ENCODE assay signal across 24 mouse cellular contexts in the genomic region with DNA sequence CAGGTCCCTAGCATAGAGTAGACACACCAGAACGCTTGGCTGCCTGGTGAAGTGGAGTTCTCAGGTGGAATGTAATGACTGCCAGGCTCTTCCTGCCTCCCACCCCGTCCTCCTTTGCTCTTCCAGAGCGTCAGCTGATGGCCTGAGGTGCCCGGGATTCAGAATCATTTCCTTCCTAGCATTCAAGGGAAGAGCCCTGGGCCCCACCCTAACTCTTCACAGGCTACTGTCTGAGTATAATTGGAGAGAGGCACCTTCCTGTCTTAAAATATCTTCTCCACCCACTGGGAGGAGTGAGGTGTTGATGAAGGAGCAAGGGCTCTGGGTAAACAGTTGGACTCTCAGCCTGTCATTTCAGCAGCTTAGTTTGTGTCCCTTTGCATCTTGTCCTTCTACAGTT. TPM values are rescaled to one million over a fixed set of nuclear protein-coding genes. Genes with fewer than 3 reads are reported as not detected.
DNase-seq lines count a peak whose midpoint lies in the region; TF ChIP-seq lines count a peak whose summit lies in the region.
"Had no signal": no experiment of that assay in that cellular context is flagged by ENCODE, and none has a peak within 500 bp of the region (broad histone marks: within the 10 kb centered on the region; RNA-seq: fewer than 3 reads in every experiment).

No protein-coding gene starts in this region.

- TF ChIP-seq CTCF in heart, adult 2 months (IDR thresholded peaks at IDR 0.05): no peak
- TF ChIP-seq CTCF in lung, adult 2 months (IDR thresholded peaks at IDR 0.05; ENCODE audit: insufficient read depth, low read length): no peak

- no peaks in the 10 kb centered on the region for H3K27me3 ChIP-seq in heart, adult 2 months (ENCODE audit: control insufficient read depth, insufficient read depth, low read length)
- H3K27me3 ChIP-seq: CH12.LX; forebrain, embryonic 15.5 days; heart, embryonic 13.5 days; midbrain, embryonic 12.5 days; neural tube, embryonic 12.5 days had no signal

- intact Hi-C loops in heart, adult 2 months (cut with DNase I): loop anchor here (5.0 kb wide), 2 partner anchors 51 to 99 kb away; partner anchors contain the start of genes A730015C16Rik and Kti12
- intact Hi-C loops in heart, postnatal 36 days (cut with DNase I): no loop called here

- H3K9ac ChIP-seq in heart, adult 2 months (ENCODE audit: low read depth, low read length): no peak overlapping the region
- H3K9ac ChIP-seq: forebrain, embryonic 15.5 days; heart, embryonic 13.5 days; hindbrain, embryonic 14.5 days; liver, embryonic 14.5 days; midbrain, embryonic 12.5 days; neural tube, embryonic 12.5 days had no signal

- no peak overlapping the region for H3K4me3 ChIP-seq in heart, adult 2 months
- no peak overlapping the region for H3K4me3 ChIP-seq in lung, adult 2 months (replicated peaks; ENCODE audit: extremely low read depth, low read depth, low read length)
- H3K4me3 ChIP-seq in brown adipose tissue, adult 24 weeks (ENCODE audit: insufficient read depth, low read depth, low read length): no peak overlapping the region
- H3K4me3 ChIP-seq: forebrain, embryonic 15.5 days; heart, embryonic 13.5 days; layer of hippocampus, adult 2 months; midbrain, embryonic 12.5 days; neural tube, embryonic 12.5 days had no signal

- TF ChIP-seq POLR2A in heart, adult 2 months (IDR thresholded peaks at IDR 0.05; ENCODE audit: insufficient read depth, low read depth, low read length): 0 out of 2 replicates have a peak, but pooled peaks have one; percentile 25
- no peak for TF ChIP-seq POLR2A in lung, adult 2 months (IDR thresholded peaks at IDR 0.05; ENCODE audit: borderline replicate concordance, extremely low read depth, low read depth, low read length)

- TF ChIP-seq EP300 in heart, adult 2 months (IDR thresholded peaks at IDR 0.05; ENCODE audit: insufficient read depth, low read depth, low read length): 0 out of 2 replicates have a peak, but pooled peaks have one; percentile 16

- peak overlapping the region; percentile 36 for H3K27ac ChIP-seq in heart, adult 2 months
- H3K27ac ChIP-seq in brown adipose tissue, adult 24 weeks (replicated peaks; ENCODE audit: low read depth, low read length): peak overlapping the region; percentile 52
- H3K27ac ChIP-seq: forebrain, embryonic 15.5 days; heart, embryonic 13.5 days; hindbrain, embryonic 14.5 days; layer of hippocampus, adult 2 months; liver, embryonic 14.5 days; macrophage; midbrain, embryonic 12.5 days; neural tube, embryonic 12.5 days had no signal

- peaks cover 7% of the 10 kb centered on the region for H3K36me3 ChIP-seq in heart, adult 2 months (ENCODE audit: control insufficient read depth, insufficient read depth, low read length)
- H3K36me3 ChIP-seq: forebrain, embryonic 15.5 days; heart, embryonic 13.5 days; midbrain, embryonic 12.5 days; neural tube, embryonic 12.5 days had no signal

- DNase-seq in heart, adult 2 months: peak in 1 of 2 experiments; percentile 21
- no peak for DNase-seq in heart, postnatal 36 days
- peak; percentile 28 for DNase-seq in lung, postnatal 10 days
- DNase-seq in lung, adult 2 months: no peak
- no peak for DNase-seq in frontal cortex, postnatal 25 days (ENCODE audit: low spot score in 2 of 2)
- DNase-seq in left cerebral cortex, adult 11 months (ENCODE audit: low spot score): no peak
- DNase-seq: adrenal gland, adult 8-10 months; cerebellum, adult 11 months; cerebellum, postnatal 10 days; layer of hippocampus, postnatal 36 days; spleen, adult 18-20 months; thymus, postnatal 36 days had no signal

- WGBS in heart, adult 2 months: 29% methylated on average over 4 of the region's 4 CpGs
- 30% methylated on average over 4 of the region's 4 CpGs for WGBS in lung, adult 2 months

- no peaks in the 10 kb centered on the region for H3K79me2 ChIP-seq in heart, adult 2 months (replicated peaks; ENCODE audit: control insufficient read depth, insufficient read depth, low read length)

- H3K4me1 ChIP-seq in heart, adult 2 months (ENCODE audit: control insufficient read depth, insufficient read depth, low read length): peaks cover 6% of the 10 kb centered on the region
- peaks cover 7% of the 10 kb centered on the region for H3K4me1 ChIP-seq in lung, adult 2 months (ENCODE audit: control insufficient read depth, insufficient read depth, low read length)
- peaks cover 2% of the 10 kb centered on the region; the same call in 1 of the 2 replicates for H3K4me1 ChIP-seq in brown adipose tissue, adult 24 weeks (ENCODE audit: control insufficient read depth, insufficient read depth, insufficient read length, low read length)
- H3K4me1 ChIP-seq: forebrain, embryonic 15.5 days; midbrain, embryonic 12.5 days; neural tube, embryonic 12.5 days had no signal

RNA-seq across cellular contexts. Expression of gene Zfyve9, which starts 16.1 kb away (rescaled TPM):
- total RNA-seq in heart, adult 2 months (2021): 10 to 100 TPM; 25.2 to 29.9 TPM
- polyA plus RNA-seq in heart, adult 2 months (2012; rRNA removed): 5.1 and 8.4 TPM in 2 replicates
- 10 to 100 TPM; 27.4 to 28.0 TPM for total RNA-seq in heart, postnatal 36 days (2021)
- polyA plus RNA-seq in lung, adult 2 months (2012; rRNA removed): 4.8 and 7.0 TPM in 2 replicates
- 10.3 and 12.4 TPM in 2 replicates for polyA plus RNA-seq in brown adipose tissue, adult 24 weeks (2012; ENCODE audit: insufficient read depth, insufficient read length, missing spikeins)

RNA-seq across cellular contexts. Expression of gene Btf3l4, which starts 36.7 kb away (rescaled TPM):
- total RNA-seq in heart, adult 2 months (2021): 10 to 100 TPM; 70.1 to 78.1 TPM
- 18.5 and 33.8 TPM in 2 replicates for polyA plus RNA-seq in heart, adult 2 months (2012; rRNA removed)
- 10 to 100 TPM; 81.3 to 87.0 TPM for total RNA-seq in heart, postnatal 36 days (2021)
- 10.1 and 12.8 TPM in 2 replicates for polyA plus RNA-seq in lung, adult 2 months (2012; rRNA removed)
- polyA plus RNA-seq in brown adipose tissue, adult 24 weeks (2012; ENCODE audit: insufficient read depth, insufficient read length, missing spikeins): 142 and 218 TPM in 2 replicates

RNA-seq across cellular contexts. Expression of gene Txndc12, which starts 37.7 kb away (rescaled TPM):
- total RNA-seq in heart, adult 2 months (2021): 10 to 100 TPM; 29.2 to 30.0 TPM
- 15.7 and 23.4 TPM in 2 replicates for polyA plus RNA-seq in heart, adult 2 months (2012; rRNA removed)
- total RNA-seq in heart, postnatal 36 days (2021): 10 to 100 TPM; 30.0 to 32.4 TPM
- polyA plus RNA-seq in lung, adult 2 months (2012; rRNA removed): 15.0 and 22.2 TPM in 2 replicates
- polyA plus RNA-seq in brown adipose tissue, adult 24 weeks (2012; ENCODE audit: insufficient read depth, insufficient read length, missing spikeins): 55.8 and 58.7 TPM in 2 replicates

RNA-seq across cellular contexts. Expression of gene Kti12, which starts 50.9 kb away (rescaled TPM):
- 10 to 100 TPM; 20.3 to 23.3 TPM for total RNA-seq in heart, adult 2 months (2021)
- 22.9 and 29.7 TPM in 2 replicates for polyA plus RNA-seq in heart, adult 2 months (2012; rRNA removed)
- 10 to 100 TPM; 20.5 to 20.6 TPM for total RNA-seq in heart, postnatal 36 days (2021)
- polyA plus RNA-seq in lung, adult 2 months (2012; rRNA removed): 26.0 and 35.2 TPM in 2 replicates
- 15.4 and 16.7 TPM in 2 replicates for polyA plus RNA-seq in brown adipose tissue, adult 24 weeks (2012; ENCODE audit: insufficient read depth, insufficient read length, missing spikeins)

RNA-seq across cellular contexts. Expression of gene A730015C16Rik, which starts 51.7 kb away (rescaled TPM):
- total RNA-seq in heart, adult 2 months (2021): not detected
- polyA plus RNA-seq in heart, adult 2 months (2012; rRNA removed): 0.15 TPM in 1 of 2 replicates, not detected in the other
- not detected for total RNA-seq in heart, postnatal 36 days (2021)
- polyA plus RNA-seq in lung, adult 2 months (2012; rRNA removed): 0.21 and 0.49 TPM in 2 replicates
- not detected in 2 replicates for polyA plus RNA-seq in brown adipose tissue, adult 24 weeks (2012; ENCODE audit: insufficient read depth, insufficient read length, missing spikeins)
- total RNA-seq: adrenal gland, adult 8-10 months; heart, postnatal 25 days; layer of hippocampus, adult 2 months; layer of hippocampus, postnatal 36 days; left cerebral cortex, postnatal 25 days had no signal
- polyA plus RNA-seq: macrophage had no signal
